Mouse (Mus musculus) monocyte, adult 5-6 weeks (primary cell): ENCODE results near the gene Keap1. TPM values are rescaled to one million over a fixed set of nuclear protein-coding genes. Genes with fewer than 3 reads are reported as not detected.
"Not testable (repeated sequence)": the region's sequence is repeated elsewhere in the genome, so short reads cannot be mapped to it uniquely, and the experiment has no call there.

Source experiments
- ATAC-seq: fragments of 153-309, 156-312 bp; replicated peaks from 2 replicates; pipeline ENCODE4 v1.8.0; 2017; ENCODE audit warnings: mild to moderate bottlenecking; ENCODE audit not compliant: low TSS enrichment, insufficient number of reproducible peaks, severe bottlenecking, poor library complexity, low FRiP score
- total RNA-seq: library from RNA; stranded (forward); fragments of 200-1000, 200-491, 200-594 nt; gene quantifications from 3 replicates; pipeline ENCODE4 v1.2.3, GENCODE M21; 2017

The Keap1 gene
- total RNA-seq, 1 experiment from 2014 or later: 21.7 TPM

- ATAC-seq: no peak
Observed at GRCm38 (mm10) chr9:21210821-21211220, 28.3 kb downstream of the Keap1 start.

DNA sequence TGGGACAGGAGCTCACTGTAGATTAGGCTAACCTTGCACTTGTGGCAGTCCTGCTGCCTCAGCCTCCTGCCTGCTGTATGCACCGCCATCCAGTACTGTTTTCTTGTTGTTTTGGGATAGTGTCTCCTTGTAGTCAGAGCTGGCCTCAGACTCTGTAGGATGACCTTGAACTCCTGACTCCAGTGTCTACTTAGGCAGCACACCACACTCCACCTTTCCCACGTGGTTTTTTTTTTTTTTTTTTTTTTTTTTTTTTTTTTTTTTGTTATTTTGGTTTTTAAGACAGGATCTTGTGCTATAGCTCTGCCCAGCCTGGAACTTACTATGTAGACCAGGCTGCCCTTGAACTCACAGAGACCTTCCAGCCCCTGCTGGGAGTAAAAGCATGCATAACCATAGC lies 30.5 kb downstream of the Keap1 start:
- no peak for ATAC-seq

DNA sequence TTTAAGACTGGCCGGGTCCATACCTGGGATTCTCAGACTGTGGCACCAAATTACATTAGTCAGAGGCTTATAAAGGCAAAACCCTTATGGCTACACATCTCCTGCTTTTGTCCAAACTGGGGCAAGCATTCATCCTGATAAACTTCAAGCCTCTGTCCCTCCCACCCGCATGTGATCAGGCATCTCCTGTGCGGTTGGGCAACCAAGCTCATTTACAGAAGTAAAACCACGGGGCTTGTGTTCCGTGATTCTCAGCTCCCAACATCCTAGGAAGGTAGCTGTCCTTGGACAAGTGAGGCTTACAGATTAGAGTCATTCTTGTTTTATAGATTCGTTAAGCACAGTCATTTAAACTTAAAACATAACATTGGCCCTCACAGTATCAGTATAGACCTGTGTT lies 32.3 kb downstream of the Keap1 start:
- ATAC-seq: no peak

GRCm38 (mm10) chr9:21204528-21205272 lies 34.5 kb downstream of the Keap1 start:
- no peak; the same call in 1 of the 2 replicates for ATAC-seq

GRCm38 (mm10) chr9:21204156-21204527 lies 35.0 kb downstream of the Keap1 start:
- no peak for ATAC-seq

- ATAC-seq: no peak
Observed at GRCm38 (mm10) chr9:21198960-21199359, 40.2 kb downstream of the Keap1 start.

GRCm38 (mm10) chr9:21197981-21198380 lies 41.2 kb downstream of the Keap1 start:
- ATAC-seq: no peak

DNA sequence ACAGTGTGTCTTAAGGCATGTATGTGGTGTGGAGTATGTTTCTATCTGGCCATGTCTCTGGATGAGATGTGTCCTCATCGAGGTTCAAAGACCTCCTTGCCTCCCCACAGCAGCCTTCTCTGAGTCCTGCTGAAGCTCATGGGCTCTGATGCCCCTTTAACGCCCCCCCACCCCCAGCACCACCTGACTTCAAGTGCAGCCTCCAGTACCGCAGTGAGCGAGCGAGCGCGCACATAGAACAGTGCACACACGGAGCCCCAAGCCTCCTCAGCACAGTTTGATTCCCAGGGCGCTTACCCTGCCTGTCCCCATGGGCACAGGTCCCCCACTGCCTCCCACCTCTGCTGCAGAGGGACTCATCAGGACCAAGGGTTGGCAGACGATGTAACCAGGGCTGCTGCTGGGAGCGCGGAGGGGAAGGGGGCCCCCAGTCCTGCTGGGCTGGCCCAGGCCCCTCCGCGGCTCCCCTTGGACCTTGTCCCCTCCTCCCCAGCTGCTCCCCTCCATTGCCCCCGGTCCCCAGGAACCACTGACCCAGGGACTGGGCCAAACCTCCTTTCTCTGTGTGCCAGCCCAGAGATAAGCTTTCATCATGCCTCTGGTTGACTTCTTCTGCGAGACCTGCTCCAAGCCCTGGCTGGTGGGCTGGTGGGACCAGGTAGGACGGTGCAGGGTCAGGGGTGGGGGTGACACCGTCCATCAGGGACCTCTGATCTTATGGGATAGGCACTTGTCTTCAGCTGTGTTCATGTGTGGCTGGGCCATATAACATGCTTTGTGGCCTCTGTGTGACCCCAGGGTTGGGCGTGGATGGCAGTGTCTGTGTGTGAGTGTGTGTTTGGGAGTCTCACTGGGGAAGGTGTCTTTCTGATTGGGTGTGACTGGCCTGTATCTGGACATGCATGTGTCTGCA lies 42.4 kb downstream of the Keap1 start:
- no peak for ATAC-seq

DNA sequence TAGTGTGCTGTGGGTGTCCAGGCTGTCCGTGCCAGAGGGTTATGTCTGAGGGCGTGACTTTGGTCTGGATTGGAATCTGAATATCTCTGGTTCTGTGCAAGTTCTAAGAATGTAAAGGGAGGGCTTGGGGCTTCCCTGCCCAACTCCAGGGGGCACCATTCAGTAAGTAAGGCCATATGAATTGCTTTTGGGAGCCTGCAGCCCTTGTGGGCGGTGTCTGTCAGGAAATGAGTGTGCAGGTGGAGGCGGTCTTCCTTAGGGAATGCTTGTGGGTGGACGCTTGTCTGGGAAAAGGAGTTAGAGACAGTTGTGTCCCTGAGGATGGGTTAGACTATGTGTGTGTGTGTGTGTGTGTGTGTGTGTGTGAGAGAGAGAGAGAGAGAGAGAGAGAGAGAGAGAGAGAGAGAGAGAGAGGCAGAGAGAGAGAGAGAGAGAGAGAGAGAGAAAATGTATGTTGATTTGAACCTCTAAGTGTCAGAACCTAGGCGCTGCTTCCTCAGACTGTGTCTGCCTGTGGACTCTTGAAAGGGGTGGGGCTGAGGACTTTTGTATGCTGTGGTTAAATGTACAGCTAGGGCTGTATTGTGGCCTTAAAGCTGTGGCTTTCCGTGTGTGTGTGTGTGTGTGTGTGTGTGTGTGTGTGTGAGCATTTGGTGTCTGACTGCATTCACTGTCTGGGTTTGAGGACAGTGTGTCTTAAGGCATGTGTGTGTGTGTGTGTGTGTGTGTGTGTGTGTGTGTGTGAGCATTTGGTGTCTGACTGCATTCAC lies 43.2 kb downstream of the Keap1 start:
- ATAC-seq: not testable (repeated sequence)

- ATAC-seq: peak; percentile 57; the same call in 1 of the 2 replicates
Observed at GRCm38 (mm10) chr9:21194787-21195493, 44.2 kb downstream of the Keap1 start.

DNA sequence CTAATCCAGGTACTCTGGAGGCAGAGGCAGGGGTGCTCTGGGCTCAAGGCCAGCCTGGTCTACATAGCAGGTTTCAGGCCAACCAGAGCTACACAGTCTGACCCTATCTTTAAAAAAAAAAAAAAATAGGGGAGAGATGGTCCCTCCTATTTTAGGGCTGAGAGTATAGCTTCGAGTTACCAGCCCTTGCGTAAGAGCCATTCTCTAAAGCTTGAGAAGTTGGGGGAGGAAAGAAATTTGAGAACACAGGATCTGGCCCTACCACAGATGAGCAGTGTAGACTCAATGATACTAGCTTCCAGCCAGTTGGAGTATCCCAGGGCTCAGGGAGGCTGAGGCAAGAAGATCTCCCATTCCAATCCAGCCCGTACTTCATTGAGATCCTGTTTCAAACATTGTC lies 45.4 kb downstream of the Keap1 start:
- no peak for ATAC-seq

GRCm38 (mm10) chr9:21190670-21191069 lies 48.5 kb downstream of the Keap1 start:
- no peak for ATAC-seq

DNA sequence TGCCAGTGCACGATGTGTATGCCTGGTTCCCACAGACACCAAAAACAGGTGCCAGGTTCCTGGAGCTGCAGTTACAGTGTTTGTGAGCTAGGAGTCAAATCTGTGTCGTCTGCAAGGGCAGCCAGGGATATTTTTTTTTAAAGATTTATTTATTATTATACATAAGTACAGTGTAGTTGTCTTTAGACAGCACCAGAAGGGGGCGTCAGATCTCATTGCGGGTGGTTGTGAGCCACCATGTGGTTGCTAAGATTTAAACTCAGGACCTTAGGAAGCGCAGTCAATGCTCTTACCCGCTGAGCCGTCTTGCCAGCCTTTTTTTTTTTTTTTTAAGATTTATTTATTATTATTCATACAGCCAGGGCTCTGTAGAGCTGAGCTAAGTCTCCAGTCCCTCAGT lies 49.3 kb downstream of the Keap1 start:
- no peak for ATAC-seq

DNA sequence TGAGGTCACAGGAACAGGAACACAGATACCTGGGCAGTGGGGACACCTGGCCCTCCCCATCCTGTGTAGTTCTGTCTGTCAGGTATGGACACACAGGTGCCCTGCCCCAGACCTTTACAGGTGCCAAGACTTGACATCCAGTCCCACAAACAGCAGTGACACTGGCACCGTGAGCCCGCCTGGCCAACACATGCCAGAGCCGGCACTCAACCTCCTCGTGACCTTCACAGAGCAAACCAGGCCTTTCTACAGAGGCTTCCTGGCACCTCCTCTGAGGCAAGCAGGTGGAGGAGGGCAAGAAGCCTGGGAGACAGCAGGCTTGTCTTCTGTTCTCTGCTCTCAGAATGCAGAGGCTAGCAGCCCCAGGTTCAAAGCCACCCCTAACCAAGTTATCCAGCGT lies 53.7 kb downstream of the Keap1 start:
- ATAC-seq: no peak

DNA sequence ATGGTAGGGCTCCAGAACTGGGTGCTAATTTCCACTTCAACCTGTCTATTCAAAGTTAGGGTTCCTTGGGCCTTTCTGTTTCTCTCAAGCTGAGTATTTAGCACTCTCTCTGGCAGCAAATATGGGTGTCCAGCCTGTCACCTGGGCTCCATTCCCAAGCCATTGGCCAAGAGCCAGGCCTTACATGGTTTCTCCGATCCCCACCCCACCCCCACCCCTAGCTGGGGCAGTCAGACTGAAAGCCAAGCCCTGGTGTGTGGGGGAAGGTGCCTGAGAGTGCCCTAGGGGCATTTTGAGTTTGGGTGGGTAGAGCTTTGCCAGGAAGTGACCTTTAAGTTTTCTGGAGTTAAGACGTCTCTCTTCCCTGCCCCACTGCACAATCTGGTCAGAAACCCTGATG lies 54.4 kb downstream of the Keap1 start:
- no peak for ATAC-seq

DNA sequence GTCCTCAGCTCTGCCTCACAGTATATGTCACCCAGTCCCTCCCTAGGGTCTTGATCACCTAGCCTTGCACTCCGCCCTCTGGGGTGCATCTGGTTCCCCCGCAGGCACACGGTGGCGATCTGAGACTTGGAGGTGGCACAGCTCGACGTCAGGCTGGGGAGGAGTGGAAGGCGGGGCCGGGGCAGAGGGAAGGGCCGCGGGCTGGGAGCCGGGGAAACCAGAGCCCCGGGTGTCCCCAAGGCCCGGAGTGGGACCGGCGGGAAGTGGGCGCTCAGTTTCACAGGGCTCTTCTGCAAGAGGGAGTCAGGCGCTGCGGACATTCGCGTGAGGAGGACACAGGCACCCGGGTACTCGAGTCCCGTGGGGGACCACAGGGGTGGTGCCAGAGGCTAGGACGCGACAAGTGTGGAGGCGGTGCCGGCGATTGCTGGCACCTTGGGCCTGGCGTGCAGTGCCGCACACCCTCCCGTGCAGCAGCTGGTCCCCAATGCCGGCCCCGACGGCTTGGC lies 55.2 kb downstream of the Keap1 start:
- ATAC-seq: peak; percentile 71

- ATAC-seq: 0 out of 2 replicates have a peak, but pooled peaks have one; percentile 0
Observed at GRCm38 (mm10) chr9:21183421-21183820, 55.7 kb downstream of the Keap1 start.

- no peak for ATAC-seq
Observed at GRCm38 (mm10) chr9:21181421-21182220, 57.5 kb downstream of the Keap1 start.
